In the genomic region with DNA sequence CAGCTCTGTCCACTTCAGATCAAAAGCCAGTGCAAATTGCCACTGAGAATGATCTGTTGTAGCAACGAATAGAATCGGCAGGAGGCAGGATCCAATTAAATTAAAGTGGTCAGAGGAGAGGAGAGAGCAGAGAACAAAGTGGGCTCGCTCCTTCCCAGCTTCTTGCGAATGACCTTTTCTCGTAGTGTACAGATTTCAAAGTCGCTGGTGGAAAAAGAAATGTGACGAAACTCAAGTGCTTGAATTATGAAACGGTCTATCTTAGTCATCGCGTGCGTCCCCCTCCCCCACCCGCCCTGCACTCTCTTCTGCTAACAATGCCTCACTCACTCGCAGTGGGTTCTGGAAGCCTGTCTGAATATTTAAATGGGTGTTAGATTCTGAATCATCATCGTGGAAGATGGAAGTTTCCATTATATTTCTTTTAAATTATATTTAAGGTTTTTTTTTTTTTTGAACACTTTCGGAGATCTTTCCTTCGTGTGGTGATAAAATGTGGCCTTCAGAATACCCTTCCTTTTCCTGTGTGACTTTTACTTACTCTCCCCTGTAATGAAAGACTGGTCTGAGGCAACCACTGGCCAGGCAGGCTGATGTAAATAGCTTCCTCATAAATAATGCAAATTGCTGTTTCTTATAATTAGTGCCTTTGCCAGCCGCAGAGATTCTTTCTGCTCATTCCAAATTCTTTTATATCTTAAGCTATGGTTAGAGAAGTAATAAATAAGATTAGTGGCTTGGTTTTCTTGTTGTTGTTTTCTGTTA, we compare ENCODE assay signal across 9 mouse cellular contexts. TPM values are rescaled to one million over a fixed set of nuclear protein-coding genes. Genes with fewer than 3 reads are reported as not detected.
DNase-seq lines count a peak whose midpoint lies in the region; ATAC-seq and TF ChIP-seq lines count a peak whose summit lies in the region.
"Had no signal": no experiment of that assay in that cellular context is flagged by ENCODE, and none has a peak within 500 bp of the region (broad histone marks: within the 10 kb centered on the region; RNA-seq: fewer than 3 reads in every experiment).

No protein-coding gene starts in this region.

- ATAC-seq in hindbrain, embryonic 13.5 days (ENCODE audit: low FRiP score), result no peak
- no peak for ATAC-seq in megakaryocyte-erythroid progenitor cell, adult 5-6 weeks (replicated peaks; ENCODE audit: low FRiP score, low TSS enrichment, poor library complexity, severe bottlenecking)
- ATAC-seq: Patski had no signal

- intact Hi-C loops in gastrocnemius, adult 2 months (cut with DNase I), result no loop called here
- intact Hi-C loops in gastrocnemius, postnatal 36 days (cut with DNase I), result no loop called here

- no peak overlapping the region for H3K27ac ChIP-seq in gastrocnemius, adult 2 months
- peak overlapping the region; percentile 74 for H3K27ac ChIP-seq in brown adipose tissue, adult 24 weeks (replicated peaks; ENCODE audit: low read depth, low read length)
- H3K27ac ChIP-seq in hindbrain, embryonic 13.5 days, result peak overlapping the region; percentile 66
- H3K27ac ChIP-seq in midbrain, embryonic 10.5 days (replicated peaks), result peak overlapping the region; percentile 79

- no peak for TF ChIP-seq CTCF in gastrocnemius, adult 2 months (IDR thresholded peaks at IDR 0.05)

- no peak overlapping the region for H3K9ac ChIP-seq in hindbrain, embryonic 13.5 days

- H3K4me3 ChIP-seq in gastrocnemius, adult 2 months, result peak overlapping the region; percentile 47
- H3K4me3 ChIP-seq in brown adipose tissue, adult 24 weeks (ENCODE audit: insufficient read depth, low read depth, low read length), result no peak overlapping the region
- peak overlapping the region; percentile 25 for H3K4me3 ChIP-seq in hindbrain, embryonic 13.5 days
- H3K4me3 ChIP-seq in midbrain, embryonic 10.5 days, result peak overlapping the region; percentile 45

- no peaks in the 10 kb centered on the region for H3K36me3 ChIP-seq in hindbrain, embryonic 13.5 days
- no peaks in the 10 kb centered on the region for H3K36me3 ChIP-seq in midbrain, embryonic 10.5 days

- peak overlapping the region; percentile 47 for H3K4me2 ChIP-seq in hindbrain, embryonic 13.5 days

- peaks cover 2% of the 10 kb centered on the region; the same call in 1 of the 2 replicates for H3K4me1 ChIP-seq in brown adipose tissue, adult 24 weeks (ENCODE audit: control insufficient read depth, insufficient read depth, insufficient read length, low read length)
- peaks cover 33% of the 10 kb centered on the region for H3K4me1 ChIP-seq in hindbrain, embryonic 13.5 days (replicated peaks)
- peaks cover 33% of the 10 kb centered on the region for H3K4me1 ChIP-seq in midbrain, embryonic 10.5 days

- DNase-seq in gastrocnemius, adult 2 months, result no peak
- no peak for DNase-seq in gastrocnemius, postnatal 36 days
- DNase-seq in 3T3-L1 (ENCODE audit: low read depth, low spot score), result peak; percentile 51
- peak; percentile 42 for DNase-seq in midbrain, embryonic 10.5 days (ENCODE audit: low spot score)
- DNase-seq in testis, postnatal 10 days (ENCODE audit: low spot score), result no peak

- H3K9me3 ChIP-seq in hindbrain, embryonic 13.5 days, result no peaks in the 10 kb centered on the region
- no peaks in the 10 kb centered on the region for H3K9me3 ChIP-seq in midbrain, embryonic 10.5 days (replicated peaks)

- 7% methylated on average over 17 of the region's 17 CpGs for WGBS in hindbrain, embryonic 13.5 days
- WGBS in midbrain, embryonic 10.5 days, result 8% methylated on average over 17 of the region's 17 CpGs

- H3K27me3 ChIP-seq in hindbrain, embryonic 13.5 days, result no peaks in the 10 kb centered on the region
- no peaks in the 10 kb centered on the region; the same call in 1 of the 2 replicates for H3K27me3 ChIP-seq in midbrain, embryonic 10.5 days (ENCODE audit: low read depth, poor library complexity, severe bottlenecking)
- H3K27me3 ChIP-seq: Patski had no signal

RNA-seq across cellular contexts. Expression of a gene that starts 2.0 kb away (rescaled TPM):
- total RNA-seq in gastrocnemius, adult 2 months (2021), result under 1 TPM; 0.31 to 0.59 TPM
- 1 to 10 TPM in 1 of 2 experiments, under 1 TPM in 1; 0.69 to 1.6 TPM for total RNA-seq in gastrocnemius, postnatal 36 days (2021)
- polyA plus RNA-seq in brown adipose tissue, adult 24 weeks (2012; ENCODE audit: insufficient read depth, insufficient read length, missing spikeins), result 1.3 and 2.8 TPM in 2 replicates
- 1.9 and 3.6 TPM in 2 replicates for polyA plus RNA-seq in hindbrain, embryonic 13.5 days (2015; fragmentation: Nextera tagmentation; extraction: Ambion mirVana)
- polyA plus RNA-seq in midbrain, embryonic 10.5 days (2016; fragmentation: Nextera tagmentation; extraction: Ambion mirVana), result 1.2 and 1.5 TPM in 2 replicates
- 1.4 and 1.6 TPM in 2 replicates for total RNA-seq in megakaryocyte-erythroid progenitor cell, adult 5-6 weeks (2014; fragmentation: Nextera tagmentation)
- 0.65 and 1.5 TPM in 2 replicates for total RNA-seq in megakaryocyte-erythroid progenitor cell, adult 5-6 weeks (2017)

Comparison
In these comparisons a context has a peak if more than half of its experiments do, and no peak if none do; other contexts are left out.
1. DNase-seq: peak in 3T3-L1 (single experiment) and midbrain, embryonic 10.5 days (single experiment); none in gastrocnemius, adult 2 months (single experiment), gastrocnemius, postnatal 36 days (0 of 2) and testis, postnatal 10 days (single experiment).